Mouse (Mus musculus): ENCODE data around the gene Ltbp1. TPM values are rescaled to one million over a fixed set of nuclear protein-coding genes. Genes with fewer than 3 reads are reported as not detected.

Ltbp1 gene
- polyA plus RNA-seq, 1 experiment from 2014 or later, result 2.9 TPM

GRCm38 (mm10) chr17:75180956-75181588, 175.7 kb downstream of the Ltbp1 start:
- no peak for DNase-seq

DNA sequence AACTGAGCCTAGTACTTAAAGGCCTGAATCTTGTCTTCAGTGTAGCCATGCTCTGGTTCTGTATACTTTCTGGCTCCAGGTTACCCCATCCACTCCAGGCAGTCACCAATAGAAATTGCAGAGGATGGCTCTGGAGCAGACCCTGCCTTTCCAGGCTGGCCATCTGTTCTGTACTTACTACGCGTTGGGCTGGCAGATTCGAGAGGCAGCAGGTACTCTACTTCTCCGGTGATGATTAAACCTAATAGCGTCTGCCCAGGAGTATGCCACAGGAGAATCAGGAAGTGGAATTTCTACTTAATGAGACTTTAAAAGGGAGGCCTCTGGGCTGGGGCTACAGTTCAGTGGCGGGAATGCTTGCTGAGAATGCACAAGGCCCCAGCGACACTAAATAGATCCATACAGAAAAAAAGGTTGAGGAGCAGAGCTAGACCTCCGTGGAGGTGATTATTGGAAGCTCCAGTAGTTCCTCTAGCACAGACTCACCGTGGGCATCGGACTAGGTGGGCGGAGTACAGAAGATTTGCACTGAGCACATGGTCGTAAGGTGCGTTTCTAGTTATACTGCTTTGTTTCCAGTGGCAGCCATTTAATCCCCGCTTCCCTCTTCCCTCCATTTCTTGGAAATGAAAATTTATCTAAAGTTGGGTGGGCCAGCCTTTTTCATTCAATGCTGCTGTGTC, 177.1 kb downstream of the Ltbp1 start:
- 79% methylated on average over 14 of the region's 14 CpGs for WGBS (ENCODE audit: insufficient replicate concordance)
- DNase-seq, result no peak
- Histone ChIP-seq H3K9me3 (replicated peaks) (no peaks in the 10 kb centered on the region), H3K27ac (no peak overlapping the region), H3K4me3 (replicated peaks) (no peak overlapping the region), H3K36me3 (no peaks in the 10 kb centered on the region), H3K9ac (no peak overlapping the region), H3K4me2 (no peak overlapping the region), H3K27me3 (no peaks in the 10 kb centered on the region), H3K4me1 (replicated peaks) (no peaks in the 10 kb centered on the region)
- no peak for ATAC-seq (ENCODE audit: low read depth)

More at GRCm38 (mm10) chr17:75180956-75181588, 175.7 kb downstream of the Ltbp1 start:
- ATAC-seq (ENCODE audit: low read depth), result no peak
- no peak overlapping the region for H3K4me2 ChIP-seq
- no peaks in the 10 kb centered on the region for H3K9me3 ChIP-seq (replicated peaks)
- H3K27me3 ChIP-seq, result no peaks in the 10 kb centered on the region
- no peak overlapping the region for H3K27ac ChIP-seq
- 65% methylated on average over 12 of the region's 12 CpGs for WGBS (ENCODE audit: insufficient replicate concordance)
- no peaks in the 10 kb centered on the region for H3K4me1 ChIP-seq (replicated peaks)
- H3K36me3 ChIP-seq, result no peaks in the 10 kb centered on the region
- no peak overlapping the region for H3K9ac ChIP-seq
- H3K4me3 ChIP-seq (replicated peaks), result no peak overlapping the region

GRCm38 (mm10) chr17:75186732-75187509, 181.6 kb downstream of the Ltbp1 start:
- no peak overlapping the region for H3K4me3 ChIP-seq (replicated peaks)
- no peaks in the 10 kb centered on the region for H3K36me3 ChIP-seq
- 66% methylated on average over 8 of the region's 8 CpGs for WGBS (ENCODE audit: insufficient replicate concordance)
- H3K4me2 ChIP-seq, result no peak overlapping the region
- DNase-seq (no peak), ATAC-seq (ENCODE audit: low read depth) (no peak)
- H3K9me3 ChIP-seq (replicated peaks), result no peaks in the 10 kb centered on the region
- no peaks in the 10 kb centered on the region for H3K4me1 ChIP-seq (replicated peaks)
- H3K9ac ChIP-seq, result no peak overlapping the region
- no peak overlapping the region for H3K27ac ChIP-seq
- H3K27me3 ChIP-seq, result no peaks in the 10 kb centered on the region

DNA sequence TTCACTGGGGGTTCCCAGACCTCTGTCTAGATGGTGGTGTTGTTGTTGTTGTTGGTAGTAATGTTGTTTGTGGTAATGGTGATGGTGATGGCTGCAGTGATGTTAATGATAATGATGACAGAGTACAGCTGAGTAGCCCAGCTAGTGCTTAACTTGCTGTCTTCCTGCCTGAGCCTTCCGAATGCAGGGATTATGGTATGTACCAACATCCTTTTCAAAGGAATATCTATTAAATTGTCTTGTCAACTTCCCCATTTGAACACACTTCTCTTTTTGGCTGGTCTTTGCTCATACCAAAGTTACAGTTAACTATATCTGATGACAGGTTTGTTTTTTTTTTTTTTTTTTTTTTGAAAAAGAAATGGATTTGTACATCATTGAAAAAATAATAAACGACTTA, 191.6 kb downstream of the Ltbp1 start:
- Histone ChIP-seq H3K36me3 (no peaks in the 10 kb centered on the region), H3K4me2 (no peak overlapping the region), H3K9ac (no peak overlapping the region), H3K4me3 (replicated peaks) (no peak overlapping the region), H3K27ac (no peak overlapping the region), H3K27me3 (no peaks in the 10 kb centered on the region), H3K4me1 (replicated peaks) (peaks cover 7% of the 10 kb centered on the region), H3K9me3 (replicated peaks) (no peaks in the 10 kb centered on the region)
- no peak for DNase-seq
- no peak for ATAC-seq (ENCODE audit: low read depth)
- 54% methylated on average over 2 of the region's 2 CpGs for WGBS (ENCODE audit: insufficient replicate concordance)

DNA sequence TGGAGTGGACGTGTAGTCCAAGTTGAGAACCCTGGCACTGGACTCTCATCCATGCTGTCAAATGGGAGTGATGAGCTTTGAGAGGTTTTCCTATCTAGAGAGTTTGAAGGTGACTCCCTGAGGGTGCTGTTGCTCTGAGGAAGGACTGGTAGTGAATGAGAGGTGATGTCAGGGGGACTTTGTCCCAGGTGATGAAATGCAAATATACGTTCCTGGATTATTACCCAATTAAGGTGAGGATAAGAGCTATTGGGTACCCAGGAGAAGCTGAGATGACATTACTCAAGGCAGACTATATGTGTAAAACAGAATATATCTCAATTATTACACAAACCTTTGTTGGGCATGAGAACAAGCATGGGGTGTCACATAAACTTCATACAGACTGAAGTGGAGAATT, 193.4 kb downstream of the Ltbp1 start:
- no peak overlapping the region for H3K27ac ChIP-seq
- ATAC-seq (ENCODE audit: low read depth), result no peak
- no peaks in the 10 kb centered on the region for H3K9me3 ChIP-seq (replicated peaks)
- H3K27me3 ChIP-seq, result no peaks in the 10 kb centered on the region
- no peak overlapping the region for H3K9ac ChIP-seq
- 64% methylated on average over 2 of the region's 2 CpGs for WGBS (ENCODE audit: insufficient replicate concordance)
- H3K4me2 ChIP-seq, result no peak overlapping the region
- DNase-seq, result no peak
- peaks cover 7% of the 10 kb centered on the region for H3K4me1 ChIP-seq (replicated peaks)
- no peak overlapping the region for H3K4me3 ChIP-seq (replicated peaks)
- H3K36me3 ChIP-seq, result no peaks in the 10 kb centered on the region

DNA sequence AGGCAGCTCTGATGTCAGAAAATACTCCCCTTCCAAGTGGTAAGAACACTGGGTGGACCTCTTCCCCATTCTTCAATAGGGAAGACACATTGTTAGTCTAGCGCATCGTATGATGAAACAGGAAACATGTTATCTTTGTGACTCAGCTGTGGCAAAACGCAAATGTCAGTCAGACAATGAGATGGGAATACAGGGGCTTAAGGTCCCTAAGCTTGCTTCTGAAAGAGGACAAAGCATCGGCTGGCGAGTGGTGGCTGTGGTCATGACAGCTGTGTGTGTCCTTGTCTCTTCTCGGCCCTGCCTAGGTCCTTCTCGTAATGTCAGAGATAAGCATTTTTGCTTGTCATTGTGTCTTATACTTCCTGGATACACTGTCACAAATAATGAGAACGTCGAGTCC, 194.3 kb downstream of the Ltbp1 start:
- no peak overlapping the region for H3K4me3 ChIP-seq (replicated peaks)
- no peaks in the 10 kb centered on the region for H3K9me3 ChIP-seq (replicated peaks)
- DNase-seq (peak; percentile 5), ATAC-seq (ENCODE audit: low read depth) (peak; percentile 60; the same call in 1 of the 2 replicates)
- no peak overlapping the region for H3K9ac ChIP-seq
- H3K36me3 ChIP-seq, result no peaks in the 10 kb centered on the region
- no peak overlapping the region for H3K4me2 ChIP-seq
- H3K27me3 ChIP-seq, result no peaks in the 10 kb centered on the region
- peaks cover 7% of the 10 kb centered on the region for H3K4me1 ChIP-seq (replicated peaks)
- H3K27ac ChIP-seq, result no peak overlapping the region
- 15% methylated on average over 9 of the region's 9 CpGs for WGBS (ENCODE audit: insufficient replicate concordance)

GRCm38 (mm10) chr17:75202314-75202713, 196.9 kb downstream of the Ltbp1 start:
- 76% methylated on average over 3 of the region's 3 CpGs for WGBS (ENCODE audit: insufficient replicate concordance)

GRCm38 (mm10) chr17:75204065-75204464, 198.7 kb downstream of the Ltbp1 start:
- Histone ChIP-seq H3K27ac (no peak overlapping the region), H3K4me2 (no peak overlapping the region), H3K4me1 (replicated peaks) (peaks cover 7% of the 10 kb centered on the region), H3K9me3 (replicated peaks) (no peaks in the 10 kb centered on the region), H3K9ac (no peak overlapping the region), H3K27me3 (no peaks in the 10 kb centered on the region), H3K4me3 (replicated peaks) (no peak overlapping the region), H3K36me3 (no peaks in the 10 kb centered on the region)
- ATAC-seq (ENCODE audit: low read depth) (no peak), DNase-seq (no peak)
- WGBS (ENCODE audit: insufficient replicate concordance), result 81% methylated on average over 1 of the region's 1 CpGs

More at GRCm38 (mm10) chr17:75202314-75202713, 196.9 kb downstream of the Ltbp1 start:
- no peak for ATAC-seq (ENCODE audit: low read depth)
- H3K27me3 ChIP-seq, result no peaks in the 10 kb centered on the region
- no peaks in the 10 kb centered on the region for H3K36me3 ChIP-seq
- peaks cover 7% of the 10 kb centered on the region for H3K4me1 ChIP-seq (replicated peaks)
- H3K4me3 ChIP-seq (replicated peaks), result no peak overlapping the region
- no peak overlapping the region for H3K4me2 ChIP-seq
- no peaks in the 10 kb centered on the region for H3K9me3 ChIP-seq (replicated peaks)
- DNase-seq, result no peak
- no peak overlapping the region for H3K9ac ChIP-seq
- H3K27ac ChIP-seq, result no peak overlapping the region

- no peak overlapping the region for H3K4me3 ChIP-seq (replicated peaks)
- no peaks in the 10 kb centered on the region for H3K9me3 ChIP-seq (replicated peaks)
- no peaks in the 10 kb centered on the region for H3K4me1 ChIP-seq (replicated peaks)
- H3K27me3 ChIP-seq, result no peaks in the 10 kb centered on the region
- H3K36me3 ChIP-seq, result no peaks in the 10 kb centered on the region
- no peak overlapping the region for H3K4me2 ChIP-seq
- no peak for ATAC-seq (ENCODE audit: low read depth)
- 66% methylated on average over 3 of the region's 3 CpGs for WGBS (ENCODE audit: insufficient replicate concordance)
- no peak overlapping the region for H3K9ac ChIP-seq
- no peak for DNase-seq
- H3K27ac ChIP-seq, result no peak overlapping the region
Measured at GRCm38 (mm10) chr17:75206281-75206680, 200.9 kb downstream of the Ltbp1 start.

DNA sequence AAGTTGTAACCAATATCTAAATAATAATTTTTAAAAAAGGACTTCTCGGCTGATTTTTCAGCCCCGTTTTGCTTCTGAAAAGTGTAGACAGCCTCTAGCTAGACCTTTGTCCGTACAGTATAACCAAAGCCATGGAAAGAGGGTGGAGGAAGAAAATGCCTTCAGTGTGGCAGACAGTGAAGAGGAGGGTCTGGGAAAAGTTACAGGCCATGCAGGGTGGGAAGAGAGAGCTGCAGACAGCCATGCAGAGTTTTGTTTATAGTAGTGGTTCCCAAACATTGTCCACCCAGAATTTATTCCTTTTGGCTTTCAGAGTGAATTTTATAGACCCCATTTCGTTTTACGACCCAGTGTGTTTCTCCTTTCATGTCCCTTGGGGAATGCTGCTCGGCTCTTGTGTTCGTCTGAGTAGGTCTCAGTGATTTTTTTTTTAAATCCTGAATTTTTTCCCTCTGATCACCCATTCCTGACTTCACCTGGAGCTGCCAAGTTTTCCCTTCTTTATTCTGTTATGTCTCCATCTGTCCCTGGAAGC, 202.9 kb downstream of the Ltbp1 start:
- H3K4me1 ChIP-seq (replicated peaks), result no peaks in the 10 kb centered on the region
- DNase-seq (no peak), ATAC-seq (ENCODE audit: low read depth) (no peak)
- H3K27ac ChIP-seq, result no peak overlapping the region
- no peak overlapping the region for H3K4me2 ChIP-seq
- H3K27me3 ChIP-seq, result no peaks in the 10 kb centered on the region
- H3K9ac ChIP-seq, result no peak overlapping the region
- H3K9me3 ChIP-seq (replicated peaks), result no peaks in the 10 kb centered on the region
- H3K4me3 ChIP-seq (replicated peaks), result no peak overlapping the region
- WGBS (ENCODE audit: insufficient replicate concordance), result 74% methylated on average over 7 of the region's 7 CpGs
- no peaks in the 10 kb centered on the region for H3K36me3 ChIP-seq

GRCm38 (mm10) chr17:75210526-75210925, 205.2 kb downstream of the Ltbp1 start:
- no peak for DNase-seq
- Histone ChIP-seq H3K9ac (no peak overlapping the region), H3K36me3 (no peaks in the 10 kb centered on the region), H3K27ac (no peak overlapping the region), H3K9me3 (replicated peaks) (no peaks in the 10 kb centered on the region), H3K4me1 (replicated peaks) (no peaks in the 10 kb centered on the region), H3K4me3 (replicated peaks) (no peak overlapping the region), H3K4me2 (no peak overlapping the region), H3K27me3 (no peaks in the 10 kb centered on the region)
- no peak for ATAC-seq (ENCODE audit: low read depth)
- WGBS (ENCODE audit: insufficient replicate concordance), result 79% methylated on average over 4 of the region's 4 CpGs

Data from liver, embryonic 13.5 days (tissue).